Mouse (Mus musculus) G1E (cell line): Measurements from ENCODE around the gene Nav3. TPM values are rescaled to one million over a fixed set of nuclear protein-coding genes. Genes with fewer than 3 reads are reported as not detected.
"Not testable (repeated sequence)": the region's sequence is repeated elsewhere in the genome, so short reads cannot be mapped to it uniquely, and the experiment has no call there.

ENCODE experiments used
- ATAC-seq: 2 replicates; pipeline ENCODE4 v1.8.0; 2016; ENCODE audit warnings: mild to moderate bottlenecking; ENCODE audit not compliant: insufficient number of reproducible peaks, poor library complexity, low FRiP score, severe bottlenecking; ENCODE audit errors: extremely low read depth
- DNase-seq: peaks from one replicate; pipeline ENCODE4 v3.0.0; 2012; ENCODE audit warnings: low spot score
- H3K27me3 ChIP-seq: 2 replicates; pipeline ENCODE4 v1.6.1; 2012; ENCODE audit warnings: mild to moderate bottlenecking, low read length, inconsistent platforms; ENCODE audit not compliant: insufficient read depth
- H3K36me3 ChIP-seq: replicated peaks from 2 replicates; pipeline ENCODE3; 2012; ENCODE audit warnings: mild to moderate bottlenecking, inconsistent platforms
- H3K4me1 ChIP-seq: 2 replicates; pipeline ENCODE4 v1.6.1; 2012; ENCODE audit warnings: low read depth, low read length, inconsistent platforms, mixed read lengths; ENCODE audit not compliant: insufficient read depth
- H3K4me3 ChIP-seq: 2 replicates; pipeline ENCODE4 v1.5.1; 2012; ENCODE audit warnings: low read depth, mild to moderate bottlenecking, inconsistent platforms, low read length, moderate library complexity, mixed read lengths
- H3K9me3 ChIP-seq: replicated peaks from 2 replicates; pipeline ENCODE4 v1.6.1; 2012; ENCODE audit warnings: inconsistent platforms
- CTCF ChIP-seq: IDR thresholded peaks from 2 replicates; pipeline ENCODE4 v1.5.1; 2012; ENCODE audit warnings: low read depth, low read length, inconsistent platforms, mixed read lengths
- GATA1 ChIP-seq: IDR thresholded peaks from 2 replicates; pipeline ENCODE4 v1.6.1; 2012; ENCODE audit warnings: borderline replicate concordance, low read length, inconsistent platforms, mixed read lengths
- GATA2 ChIP-seq: IDR thresholded peaks from 2 replicates; pipeline ENCODE4 v1.6.1; 2012; ENCODE audit warnings: low read depth, low read length, inconsistent platforms, borderline replicate concordance
- POLR2AphosphoS5 ChIP-seq: IDR thresholded peaks from 2 replicates; pipeline ENCODE4 v1.6.1; 2012; ENCODE audit warnings: low read depth, low read length, inconsistent platforms; ENCODE audit not compliant: insufficient replicate concordance
- TAL1 ChIP-seq: conservative IDR thresholded peaks from 2 replicates; pipeline ENCODE4 v1.6.1; 2012; ENCODE audit warnings: low read depth, low read length, inconsistent platforms, mixed read lengths
- polyA plus RNA-seq: library from polyadenylated mRNA; stranded (reverse); fragments of >175 nt; gene quantifications from 2 replicates; pipeline ENCODE4 v1.2.3, GENCODE M21; 2012
- total RNA-seq, 2 experiments: library from RNA; stranded (forward) in 1 of 2; stranded (reverse) in 1 of 2; fragments of 200-1000 nt in 1 of 2; fragments of >200 nt in 1 of 2; fragmentation: Nextera tagmentation in 1 of 2; gene quantifications; 2 replicates each; pipeline ENCODE4 v1.2.3; 2014 to 2017

Nav3 gene
- total and polyA plus RNA-seq, 3 experiments = 0.22 TPM; not detected in 2

- DNase-seq (no peak), ATAC-seq (no peak)
- TF ChIP-seq GATA2 (no peak), TAL1 (no peak), CTCF (no peak), GATA1 (no peak), POLR2AphosphoS5 (no peak)
- Histone ChIP-seq H3K4me1 (no peaks in the 10 kb centered on the region), H3K9me3 (no peaks in the 10 kb centered on the region; the same call in 1 of the 2 replicates), H3K27me3 (no peaks in the 10 kb centered on the region), H3K36me3 (no peaks in the 10 kb centered on the region), H3K4me3 (no peak overlapping the region)
Observed at GRCm38 (mm10) chr10:110076575-110076974, 379.4 kb downstream of the Nav3 start.

GRCm38 (mm10) chr10:110072355-110072754 lies 383.6 kb downstream of the Nav3 start:
- no peaks in the 10 kb centered on the region; the same call in 1 of the 2 replicates for H3K9me3 ChIP-seq
- H3K36me3 ChIP-seq = no peaks in the 10 kb centered on the region
- H3K4me1 ChIP-seq = no peaks in the 10 kb centered on the region
- no peak overlapping the region for H3K4me3 ChIP-seq
- no peaks in the 10 kb centered on the region for H3K27me3 ChIP-seq
- DNase-seq (no peak), ATAC-seq (no peak)
- TF ChIP-seq GATA1 = no peak
- TF ChIP-seq POLR2AphosphoS5 = no peak
- no peak for TF ChIP-seq CTCF
- TF ChIP-seq TAL1 = no peak
- no peak for TF ChIP-seq GATA2

GRCm38 (mm10) chr10:110061166-110061565 lies 394.8 kb downstream of the Nav3 start:
- ATAC-seq = no peak
- no peaks in the 10 kb centered on the region for H3K36me3 ChIP-seq
- no peak overlapping the region for H3K4me3 ChIP-seq
- H3K4me1 ChIP-seq = no peaks in the 10 kb centered on the region
- H3K9me3 ChIP-seq = 0 out of 2 replicates have a peak, but pooled peaks cover under 1% of the 10 kb centered on the region
- TF ChIP-seq GATA2 (no peak), POLR2AphosphoS5 (no peak), TAL1 (no peak), CTCF (no peak)
- no peak for DNase-seq
- H3K27me3 ChIP-seq = no peaks in the 10 kb centered on the region

GRCm38 (mm10) chr10:110037547-110037946 lies 418.5 kb downstream of the Nav3 start:
- TF ChIP-seq GATA1 (no peak), POLR2AphosphoS5 (no peak), GATA2 (no peak), CTCF (no peak), TAL1 (no peak)
- no peaks in the 10 kb centered on the region for H3K4me1 ChIP-seq
- H3K9me3 ChIP-seq = peaks cover 6% of the 10 kb centered on the region
- no peak overlapping the region for H3K4me3 ChIP-seq
- H3K36me3 ChIP-seq = no peaks in the 10 kb centered on the region
- ATAC-seq (no peak), DNase-seq (no peak)
- H3K27me3 ChIP-seq = no peaks in the 10 kb centered on the region

GRCm38 (mm10) chr10:110034582-110035099 lies 421.4 kb downstream of the Nav3 start:
- H3K4me1 ChIP-seq = no peaks in the 10 kb centered on the region
- peaks cover 6% of the 10 kb centered on the region for H3K9me3 ChIP-seq
- no peaks in the 10 kb centered on the region for H3K27me3 ChIP-seq
- ATAC-seq = no peak
- H3K4me3 ChIP-seq = no peak overlapping the region
- no peak for DNase-seq
- TF ChIP-seq CTCF = no peak
- TF ChIP-seq TAL1 = no peak
- no peak for TF ChIP-seq POLR2AphosphoS5
- TF ChIP-seq GATA2 = no peak
- TF ChIP-seq GATA1 = no peak
- no peaks in the 10 kb centered on the region for H3K36me3 ChIP-seq

- not testable (repeated sequence) for H3K9me3 ChIP-seq, ATAC-seq, H3K4me3 ChIP-seq
Observed at GRCm38 (mm10) chr10:110024897-110025296, 431.1 kb downstream of the Nav3 start.

GRCm38 (mm10) chr10:110022100-110022499 lies 433.9 kb downstream of the Nav3 start:
- Histone ChIP-seq H3K27me3 (no peaks in the 10 kb centered on the region), H3K36me3 (no peaks in the 10 kb centered on the region), H3K4me1 (no peaks in the 10 kb centered on the region), H3K4me3 (no peak overlapping the region), H3K9me3 (peaks cover 6% of the 10 kb centered on the region; the same call in 1 of the 2 replicates)
- ATAC-seq = no peak
- no peak for DNase-seq
- TF ChIP-seq GATA2 = no peak
- TF ChIP-seq GATA1 = no peak
- TF ChIP-seq TAL1 = no peak
- TF ChIP-seq CTCF = no peak
- no peak for TF ChIP-seq POLR2AphosphoS5

More at GRCm38 (mm10) chr10:110024897-110025296, 431.1 kb downstream of the Nav3 start:
- not testable (repeated sequence) for H3K27me3 ChIP-seq, H3K4me1 ChIP-seq, H3K36me3 ChIP-seq, DNase-seq
